Mouse (Mus musculus) MEL (cell line): ENCODE measurements at regions not wholly inside any gene's neighbourhood (a gene's known extent, or its start where the extent isn't known, plus 50 kb on each side); places are given as distances from the start of the nearest gene placed in this dataset.

Experiments
- DNase-seq: peaks from one replicate; pipeline ENCODE4 v3.0.0; 2011; ENCODE audit warnings: low read depth, low spot score
- H3K27ac ChIP-seq: 2 replicates; pipeline ENCODE4 v1.5.1; 2012; ENCODE audit warnings: low read depth, mild to moderate bottlenecking, control low read depth, low read length, moderate library complexity; ENCODE audit not compliant: control insufficient read depth
- H3K27me3 ChIP-seq, 2 experiments: fragments of 150-350 bp in 1 of 2; sonication (generic) in 1 of 2; 2 replicates each; pipeline ENCODE4 v1.6.1; 2012; ENCODE audit warnings: low read length in 2 of 2, mild to moderate bottlenecking in 2 of 2, improper control_type of control experiment in 1 of 2, moderate library complexity in 1 of 2; ENCODE audit not compliant: insufficient read depth in 2 of 2, control insufficient read depth in 1 of 2
- H3K36me3 ChIP-seq, 2 experiments: 2 replicates each; pipeline ENCODE4 v1.6.1; 2012 to 2014; ENCODE audit warnings: low read length in 2 of 2, improper control_type of control experiment in 1 of 2, inconsistent platforms in 1 of 2, mild to moderate bottlenecking in 1 of 2; ENCODE audit not compliant: insufficient read depth in 2 of 2, control insufficient read depth in 1 of 2
- H3K4me1 ChIP-seq, 2 experiments: fragments of 150-350 bp in 1 of 2; sonication (generic) in 1 of 2; 2 replicates each; pipeline ENCODE4 v1.6.1; 2012; ENCODE audit warnings: low read length in 2 of 2, improper control_type of control experiment in 1 of 2, mild to moderate bottlenecking in 1 of 2; ENCODE audit not compliant: insufficient read depth in 2 of 2, control insufficient read depth in 1 of 2
- H3K4me3 ChIP-seq, 2 experiments: fragments of 150-350 bp in 1 of 2; sonication (generic) in 1 of 2; 2 replicates each; pipeline ENCODE4 v1.5.1; 2012; ENCODE audit warnings: low read depth in 2 of 2, low read length in 2 of 2, mild to moderate bottlenecking in 2 of 2, moderate library complexity in 2 of 2, control low read depth in 1 of 2, improper control_type of control experiment in 1 of 2; ENCODE audit not compliant: control insufficient read depth in 1 of 2, insufficient read depth in 1 of 2
- H3K79me2 ChIP-seq: 2 replicates; pipeline ENCODE4 v1.6.1; 2012; ENCODE audit warnings: mild to moderate bottlenecking, low read length, moderate library complexity; ENCODE audit not compliant: control insufficient read depth, poor library complexity, insufficient read depth
- H3K9ac ChIP-seq: 2 replicates; pipeline ENCODE4 v1.6.1; 2012; ENCODE audit warnings: low read depth, mild to moderate bottlenecking, control low read depth, low read length, moderate library complexity; ENCODE audit not compliant: control insufficient read depth, poor library complexity, severe bottlenecking
- H3K9me3 ChIP-seq: fragments of 150-350 bp; sonication (generic); replicated peaks from 2 replicates; pipeline ENCODE4 v1.6.1; 2012; ENCODE audit warnings: mild to moderate bottlenecking, low read length, improper control_type of control experiment, moderate library complexity; ENCODE audit not compliant: insufficient read depth
- BHLHE40 ChIP-seq: IDR thresholded peaks from 2 replicates; pipeline ENCODE4 v1.6.1; 2012; ENCODE audit warnings: low read depth, mild to moderate bottlenecking, inconsistent platforms, low read length, improper control_type of control experiment, borderline replicate concordance
- CTCF ChIP-seq, 3 experiments: IDR thresholded peaks in 2 of 3; conservative IDR thresholded peaks in 1 of 3; 2 replicates each; pipeline ENCODE4 v1.5.1; 2011 to 2012; ENCODE audit warnings: low read length in 3 of 3, low read depth in 2 of 3, mild to moderate bottlenecking in 2 of 3, improper control_type of control experiment in 1 of 3, inconsistent platforms in 1 of 3, mixed read lengths in 1 of 3, moderate library complexity in 1 of 3; ENCODE audit not compliant: control insufficient read depth in 1 of 3, insufficient read depth in 1 of 3, poor library complexity in 1 of 3, severe bottlenecking in 1 of 3
- EP300 ChIP-seq, 2 experiments: IDR thresholded peaks; 2 replicates each; pipeline ENCODE4 v1.6.1; 2011; ENCODE audit warnings: improper control_type of control experiment in 2 of 2, low read length in 2 of 2, low read depth in 1 of 2, mild to moderate bottlenecking in 1 of 2
- GABPA ChIP-seq: IDR thresholded peaks from 2 replicates; pipeline ENCODE4 v1.6.1; 2012; ENCODE audit warnings: low read depth, mild to moderate bottlenecking, inconsistent platforms, low read length, improper control_type of control experiment, moderate library complexity
- GATA1 ChIP-seq: IDR thresholded peaks from 2 replicates; pipeline ENCODE4 v1.6.1; 2011; ENCODE audit warnings: low read depth, low read length, improper control_type of control experiment
- HCFC1 ChIP-seq: IDR thresholded peaks from 2 replicates; pipeline ENCODE4 v1.6.1; 2012; ENCODE audit warnings: low read depth, mild to moderate bottlenecking, inconsistent platforms, low read length, improper control_type of control experiment, moderate library complexity
- MAFK ChIP-seq: IDR thresholded peaks from 2 replicates; pipeline ENCODE4 v1.6.1; 2011; ENCODE audit warnings: low read depth, mild to moderate bottlenecking, low read length, improper control_type of control experiment, borderline replicate concordance
- MAX ChIP-seq: IDR thresholded peaks from 2 replicates; pipeline ENCODE4 v1.6.1; 2011; ENCODE audit warnings: low read length, improper control_type of control experiment
- MEF2A ChIP-seq: IDR thresholded peaks from 2 replicates; pipeline ENCODE4 v1.6.1; 2014; ENCODE audit warnings: low read depth, mild to moderate bottlenecking, inconsistent platforms, low read length, improper control_type of control experiment; ENCODE audit not compliant: poor library complexity, insufficient replicate concordance, severe bottlenecking; ENCODE audit errors: extremely low read depth
- RAD21 ChIP-seq: IDR thresholded peaks from 2 replicates; pipeline ENCODE4 v1.6.1; 2011; ENCODE audit warnings: mild to moderate bottlenecking, low read depth, low read length, improper control_type of control experiment
- RCOR1 ChIP-seq: IDR thresholded peaks from 2 replicates; pipeline ENCODE4 v1.6.1; 2012; ENCODE audit warnings: low read depth, mild to moderate bottlenecking, inconsistent platforms, low read length, improper control_type of control experiment
- TAL1 ChIP-seq: IDR thresholded peaks from 2 replicates; pipeline ENCODE4 v1.6.1; 2012; ENCODE audit warnings: mild to moderate bottlenecking, inconsistent platforms, low read length, moderate library complexity, mixed read lengths
- USF1 ChIP-seq: IDR thresholded peaks from 2 replicates; pipeline ENCODE4 v1.6.1; 2014; ENCODE audit warnings: low read depth, mild to moderate bottlenecking, inconsistent platforms, low read length, improper control_type of control experiment, moderate library complexity
- ZC3H11A ChIP-seq: IDR thresholded peaks from 2 replicates; pipeline ENCODE4 v1.6.1; 2012; ENCODE audit warnings: low read depth, mild to moderate bottlenecking, inconsistent platforms, low read length, improper control_type of control experiment

DNA sequence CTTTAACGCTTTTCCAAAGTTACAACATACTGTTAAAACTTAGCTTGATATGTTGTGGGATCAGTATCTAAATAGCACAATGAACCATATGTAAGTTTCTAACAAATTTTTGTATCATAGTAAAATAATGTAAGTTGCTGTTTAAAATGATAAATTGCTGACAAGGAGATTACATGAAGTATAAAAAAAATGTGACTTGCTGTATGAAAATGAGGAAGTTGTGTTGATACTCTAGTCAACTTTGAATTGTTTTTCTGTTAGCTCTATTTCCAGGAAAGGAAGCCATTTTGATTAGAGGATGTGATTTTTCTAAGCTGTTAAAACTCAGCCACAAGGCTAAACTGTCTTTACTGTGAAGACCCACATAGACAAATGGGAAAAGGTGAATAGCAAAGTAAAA is 929.9 kb downstream of the Pcdh17 start (continued):
- TF ChIP-seq MAX (no peak), MAFK (peak; percentile 70; the same call in 1 of the 2 replicates), GATA1 (no peak), MEF2A (no peak)

DNA sequence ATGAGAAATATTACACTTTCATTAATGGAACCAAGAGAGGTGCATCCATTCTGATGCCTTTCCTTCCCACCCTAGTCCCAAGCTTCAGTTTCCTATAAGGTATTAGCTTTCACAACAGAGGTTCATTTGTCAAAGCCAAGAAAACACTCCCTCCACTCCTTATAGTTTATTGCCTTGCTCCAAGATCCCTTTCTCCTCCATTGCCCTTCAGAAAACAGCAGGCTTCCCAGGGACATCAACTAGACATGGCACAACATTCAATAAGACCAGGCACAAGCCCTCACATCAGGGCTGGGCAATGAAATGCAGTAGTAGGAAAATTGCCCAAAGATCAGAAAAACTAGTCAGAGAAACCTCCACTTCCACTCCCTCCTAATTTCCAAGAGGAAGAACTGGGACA is 960.3 kb downstream of the Pcdh17 start:
- no peaks in the 10 kb centered on the region for H3K79me2 ChIP-seq
- H3K27ac ChIP-seq: no peak overlapping the region
- H3K9ac ChIP-seq: no peak overlapping the region
- no peaks in the 10 kb centered on the region for H3K4me1 ChIP-seq
- no peaks in the 10 kb centered on the region for H3K9me3 ChIP-seq
- H3K4me3 ChIP-seq: no peak overlapping the region
- H3K27me3 ChIP-seq: no peaks in the 10 kb centered on the region
- no peaks in the 10 kb centered on the region for H3K36me3 ChIP-seq
- DNase-seq: no peak
- TF ChIP-seq GABPA: no peak
- TF ChIP-seq RCOR1: no peak
- no peak for TF ChIP-seq TAL1
- no peak for TF ChIP-seq CTCF (IDR thresholded peaks at IDR 0.05 in 2 of 3, conservative IDR thresholded peaks at IDR 0.05 in 1 of 3; ENCODE audit: control insufficient read depth in 1 of 3, insufficient read depth in 1 of 3, low read depth in 2 of 3, low read length in 3 of 3, poor library complexity in 1 of 3, severe bottlenecking in 1 of 3)
- no peak for TF ChIP-seq MAFK
- no peak for TF ChIP-seq ZC3H11A
- no peak for TF ChIP-seq HCFC1
- TF ChIP-seq BHLHE40: no peak
- TF ChIP-seq RAD21: no peak
- no peak for TF ChIP-seq EP300 (IDR thresholded peaks at IDR 0.05; ENCODE audit: low read depth in 1 of 2, low read length in 2 of 2)
- TF ChIP-seq USF1: no peak
